Mouse (Mus musculus) midbrain, embryonic 12.5 days (tissue): ENCODE measurements around the gene Atp2b4. TPM values are rescaled to one million over a fixed set of nuclear protein-coding genes. Genes with fewer than 3 reads are reported as not detected.

ENCODE experiments used
- ATAC-seq: fragments of 200-750 bp; cut with Nextera tagmentation; 2 replicates; pipeline ENCODE4 v1.8.0; 2017; ENCODE audit warnings: low read depth, moderate TSS enrichment, moderate library complexity; ENCODE audit not compliant: low FRiP score
- H3K27ac ChIP-seq: fragments of 300-500 bp; sonication (generic); replicated peaks from 2 replicates; pipeline ENCODE4 v1.5.1; 2016; ENCODE audit warnings: mild to moderate bottlenecking
- H3K27me3 ChIP-seq: fragments of 300-500 bp; sonication (generic); 2 replicates; pipeline ENCODE4 v1.6.1; 2016; ENCODE audit warnings: mild to moderate bottlenecking
- H3K36me3 ChIP-seq: fragments of 300-500 bp; sonication (generic); 2 replicates; pipeline ENCODE4 v1.6.1; 2016
- H3K4me1 ChIP-seq: fragments of 300-500 bp; sonication (generic); 2 replicates; pipeline ENCODE4 v1.6.1; 2016
- H3K4me2 ChIP-seq: fragments of 300-500 bp; sonication (generic); replicated peaks from 2 replicates; pipeline ENCODE4 v1.6.1; 2016; ENCODE audit warnings: mild to moderate bottlenecking, moderate library complexity
- H3K4me3 ChIP-seq: fragments of 300-500 bp; sonication (generic); 2 replicates; pipeline ENCODE4 v1.5.1; 2016; ENCODE audit warnings: mild to moderate bottlenecking
- H3K9ac ChIP-seq: fragments of 300-500 bp; sonication (generic); replicated peaks from 2 replicates; pipeline ENCODE4 v1.6.1; 2016; ENCODE audit warnings: mild to moderate bottlenecking, moderate library complexity
- H3K9me3 ChIP-seq: fragments of 300-500 bp; sonication (generic); 2 replicates; pipeline ENCODE4 v1.6.1; 2016; ENCODE audit warnings: mild to moderate bottlenecking
- WGBS: fragments of 180-500 bp; shearing (Covaris S2); methylation state at CpG from one replicate; pipeline ENCODE4 v1.1.7; 2016; 5-methylcytosine and 5-hydroxymethylcytosine counted together
- microRNA-seq: library from miRNA; unstranded; fragments of <30 nt; microRNA quantifications from one replicate; pipeline ENCODE4, GENCODE M21; 2017
- polyA plus RNA-seq: library from polyadenylated mRNA; unstranded; fragments of >200 nt; fragmentation: Nextera tagmentation; extraction: Ambion mirVana; gene quantifications from 2 replicates; pipeline ENCODE4 v1.2.1, GENCODE M21; 2016

Gene Atp2b4
- polyA plus RNA-seq, 1 experiment from 2014 or later, result 8.3 TPM

DNA sequence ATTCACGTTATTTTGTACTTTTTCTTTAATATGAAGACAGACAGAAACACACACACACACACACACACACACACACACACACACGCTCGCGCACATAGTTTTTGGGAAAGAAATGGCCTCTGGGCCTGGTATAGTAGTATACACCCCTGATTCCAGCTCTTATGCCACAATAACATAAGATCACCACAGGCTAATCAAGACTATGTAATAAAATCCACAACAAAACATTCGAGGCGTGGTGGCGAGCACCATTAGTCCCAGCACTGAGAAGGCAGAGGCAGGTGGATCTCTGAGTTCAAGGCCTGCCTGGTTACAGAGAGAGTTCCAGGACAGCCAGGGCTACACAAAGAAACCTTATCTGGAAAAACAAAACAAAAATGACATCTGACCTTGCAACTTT is 137.9 kb downstream of the Atp2b4 start:
- Histone ChIP-seq H3K4me3 (no peak overlapping the region), H3K9ac (no peak overlapping the region), H3K4me2 (no peak overlapping the region), H3K36me3 (peaks cover 12% of the 10 kb centered on the region), H3K27ac (no peak overlapping the region), H3K9me3 (no peaks in the 10 kb centered on the region), H3K27me3 (no peaks in the 10 kb centered on the region), H3K4me1 (peaks cover 24% of the 10 kb centered on the region)
- 94% methylated on average over 7 of the region's 7 CpGs for WGBS
- no peak for ATAC-seq

DNA sequence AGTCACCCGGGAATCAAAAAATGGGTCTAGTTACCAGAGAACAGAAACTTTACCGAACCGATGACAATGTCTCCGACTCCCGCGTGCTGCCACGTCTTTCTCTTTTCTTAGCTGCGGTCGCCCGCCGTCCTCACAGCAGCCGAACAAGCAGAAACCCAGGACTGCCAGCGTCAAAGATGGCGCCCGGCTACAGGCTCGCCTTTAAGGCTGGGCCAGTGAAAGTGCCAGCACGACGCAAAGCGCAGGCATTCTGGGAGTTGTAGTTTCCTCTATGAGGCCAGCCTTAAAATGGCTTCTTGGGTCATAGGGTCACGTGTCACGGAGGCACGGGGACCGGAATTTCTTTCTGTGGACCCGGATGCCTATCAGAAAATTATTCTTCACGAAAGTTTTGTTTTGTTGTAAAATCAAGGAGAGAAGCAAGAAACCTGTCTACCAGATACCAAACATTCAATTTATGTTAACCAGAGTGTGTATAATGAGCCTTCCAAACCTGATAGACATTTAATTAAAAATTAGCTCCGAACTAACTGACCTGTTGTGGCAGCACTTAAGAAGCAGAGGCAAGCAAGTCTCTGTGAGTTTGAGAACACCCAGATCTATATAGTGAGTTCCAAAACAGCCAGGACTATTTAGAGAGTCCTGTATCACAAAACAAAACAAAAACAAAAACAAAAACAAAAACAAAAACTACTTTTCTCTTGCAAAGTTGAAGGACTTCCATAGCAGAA is 139.5 kb downstream of the Atp2b4 start, which contains the start of gene Gm38394:
Gene Gm38394, minus strand, starts transcription at position 116 of the 731 bp plus-strand sequence.
- Histone ChIP-seq H3K4me2 (peak within 1 kb of the TSS; percentile 85), H3K9me3 (no peaks in the 10 kb centered on the region), H3K27ac (peak within 1 kb of the TSS; percentile 88), H3K36me3 (peaks cover 27% of the 10 kb centered on the region), H3K4me1 (peaks cover 35% of the 10 kb centered on the region), H3K4me3 (peak within 1 kb of the TSS; percentile 83), H3K9ac (peak within 1 kb of the TSS; percentile 85), H3K27me3 (no peaks in the 10 kb centered on the region)
- 3% methylated on average over 26 of the region's 26 CpGs for WGBS
- ATAC-seq, result peak; percentile 99

DNA sequence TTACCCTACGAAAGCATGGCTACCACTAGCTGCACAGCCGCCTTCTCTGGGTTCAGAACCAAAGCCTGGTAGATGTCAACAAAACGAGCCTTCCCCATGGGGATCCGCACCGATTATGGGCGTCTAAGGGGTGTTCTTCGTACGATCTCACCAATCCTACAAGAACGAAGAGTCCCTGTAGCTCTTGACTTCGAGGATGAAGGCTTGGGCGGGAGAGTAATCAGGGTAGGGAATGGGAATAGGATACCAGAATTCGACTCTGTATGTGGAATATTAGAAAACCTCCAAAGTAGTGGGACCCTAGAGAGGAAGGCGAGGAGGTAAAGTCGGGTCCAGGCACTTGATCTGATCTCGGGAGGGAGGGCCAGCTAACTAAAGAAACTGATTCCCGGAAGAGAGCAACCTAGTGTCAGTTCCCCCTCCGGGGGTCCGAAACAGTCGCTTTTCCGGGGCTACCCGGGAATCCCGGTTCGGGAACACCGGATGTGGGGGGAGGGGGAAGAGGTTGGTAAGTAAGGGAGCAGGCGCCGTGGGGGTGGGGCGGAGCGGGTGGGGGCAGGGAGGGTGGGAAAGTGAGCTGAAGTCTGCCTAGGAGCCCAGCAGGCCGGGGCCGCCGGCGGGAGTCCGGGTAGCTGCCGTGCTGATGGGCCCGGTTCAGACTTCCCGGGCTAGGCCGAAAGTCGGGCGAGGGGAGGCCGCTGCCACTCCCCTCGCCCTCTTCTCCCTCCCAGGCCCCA is 140.2 kb downstream of the Atp2b4 start, which contains the start of gene Zbed6:
Gene Zbed6, minus strand, starts transcription at position 420 of the 737 bp plus-strand sequence.
- peak; percentile 89 for ATAC-seq
- peaks cover 35% of the 10 kb centered on the region for H3K4me1 ChIP-seq
- H3K4me3 ChIP-seq, result peak within 1 kb of the TSS; percentile 83
- H3K27ac ChIP-seq, result peak within 1 kb of the TSS; percentile 88
- no peaks in the 10 kb centered on the region for H3K27me3 ChIP-seq
- peak within 1 kb of the TSS; percentile 85 for H3K4me2 ChIP-seq
- H3K36me3 ChIP-seq, result peaks cover 28% of the 10 kb centered on the region
- 2% methylated on average over 32 of the region's 41 CpGs for WGBS
- peak within 1 kb of the TSS; percentile 85 for H3K9ac ChIP-seq
- H3K9me3 ChIP-seq, result no peaks in the 10 kb centered on the region

DNA sequence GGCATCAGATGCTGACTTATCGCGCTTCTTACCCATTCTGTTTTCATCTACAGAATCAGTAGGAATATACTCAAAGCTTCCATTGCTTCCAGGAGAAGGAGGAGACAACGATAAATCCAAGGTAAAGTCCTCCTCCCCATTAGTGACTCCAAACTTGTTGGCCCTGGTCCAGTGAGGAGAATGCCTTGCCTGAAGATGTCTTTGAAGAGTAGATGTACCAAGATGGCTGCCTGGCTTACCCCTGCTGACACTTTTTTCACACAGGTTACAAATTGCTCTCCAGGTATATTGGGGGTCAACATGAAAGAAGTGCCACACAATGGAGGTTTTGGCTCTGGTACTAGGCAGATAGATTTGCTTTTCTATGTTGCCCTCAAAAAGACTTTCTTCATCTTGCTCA is 142.0 kb downstream of the Atp2b4 start:
- Histone ChIP-seq H3K9me3 (no peaks in the 10 kb centered on the region), H3K4me3 (no peak overlapping the region), H3K36me3 (peaks cover 28% of the 10 kb centered on the region), H3K9ac (no peak overlapping the region), H3K27ac (no peak overlapping the region), H3K4me2 (no peak overlapping the region), H3K27me3 (no peaks in the 10 kb centered on the region), H3K4me1 (peaks cover 35% of the 10 kb centered on the region)
- WGBS, result 88% methylated on average over 3 of the region's 3 CpGs
- ATAC-seq, result no peak

DNA sequence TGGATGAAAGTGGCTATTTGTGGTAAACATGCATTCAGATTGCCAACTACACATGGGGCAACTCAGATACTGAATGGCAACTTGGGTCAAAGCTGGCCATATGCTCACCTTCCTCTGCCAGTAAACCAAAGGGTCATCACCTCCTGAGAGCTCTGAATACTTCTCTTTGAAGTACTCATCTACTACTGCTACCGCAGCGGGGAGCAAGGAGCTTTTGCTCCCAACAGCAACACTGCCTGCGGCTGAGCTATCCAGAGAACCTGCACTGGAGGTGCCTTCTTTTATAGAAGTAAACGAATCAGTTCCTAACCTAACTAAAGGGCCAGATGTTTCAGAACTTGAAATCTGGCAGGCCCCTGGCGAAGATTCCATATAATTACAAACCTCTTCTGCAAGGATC is 144.0 kb downstream of the Atp2b4 start:
- peaks cover 29% of the 10 kb centered on the region for H3K36me3 ChIP-seq
- no peaks in the 10 kb centered on the region for H3K9me3 ChIP-seq
- WGBS, result 77% methylated on average over 5 of the region's 5 CpGs
- 0 out of 2 replicates have a peak overlapping the region, but pooled peaks have one; percentile 11 for H3K4me2 ChIP-seq
- H3K9ac ChIP-seq, result no peak overlapping the region
- no peak for ATAC-seq
- H3K4me3 ChIP-seq, result no peak overlapping the region
- H3K27me3 ChIP-seq, result no peaks in the 10 kb centered on the region
- no peak overlapping the region for H3K27ac ChIP-seq
- H3K4me1 ChIP-seq, result peaks cover 35% of the 10 kb centered on the region

DNA sequence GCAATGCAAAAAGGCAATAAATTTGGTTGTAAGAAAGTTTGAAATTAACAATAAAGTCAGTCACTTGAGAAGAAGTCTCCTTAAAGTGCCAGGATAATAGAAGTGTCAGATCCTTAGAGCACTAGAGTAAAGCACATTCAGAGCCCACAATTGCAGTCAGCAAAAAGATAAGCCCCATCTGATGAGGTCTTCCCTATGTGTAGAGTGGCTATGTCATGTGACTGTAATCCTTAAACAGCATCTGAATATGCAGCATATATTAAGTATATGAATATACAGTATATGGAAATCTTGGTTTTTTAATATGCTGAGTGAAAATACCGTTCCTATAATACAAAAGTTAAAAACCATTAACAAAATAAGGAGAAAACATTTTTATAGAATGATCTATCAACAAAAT is 147.8 kb downstream of the Atp2b4 start:
- WGBS, result 91% methylated on average over 1 of the region's 1 CpGs
- no peaks in the 10 kb centered on the region for H3K27me3 ChIP-seq
- H3K36me3 ChIP-seq, result peaks cover 23% of the 10 kb centered on the region; the same call in 1 of the 2 replicates

DNA sequence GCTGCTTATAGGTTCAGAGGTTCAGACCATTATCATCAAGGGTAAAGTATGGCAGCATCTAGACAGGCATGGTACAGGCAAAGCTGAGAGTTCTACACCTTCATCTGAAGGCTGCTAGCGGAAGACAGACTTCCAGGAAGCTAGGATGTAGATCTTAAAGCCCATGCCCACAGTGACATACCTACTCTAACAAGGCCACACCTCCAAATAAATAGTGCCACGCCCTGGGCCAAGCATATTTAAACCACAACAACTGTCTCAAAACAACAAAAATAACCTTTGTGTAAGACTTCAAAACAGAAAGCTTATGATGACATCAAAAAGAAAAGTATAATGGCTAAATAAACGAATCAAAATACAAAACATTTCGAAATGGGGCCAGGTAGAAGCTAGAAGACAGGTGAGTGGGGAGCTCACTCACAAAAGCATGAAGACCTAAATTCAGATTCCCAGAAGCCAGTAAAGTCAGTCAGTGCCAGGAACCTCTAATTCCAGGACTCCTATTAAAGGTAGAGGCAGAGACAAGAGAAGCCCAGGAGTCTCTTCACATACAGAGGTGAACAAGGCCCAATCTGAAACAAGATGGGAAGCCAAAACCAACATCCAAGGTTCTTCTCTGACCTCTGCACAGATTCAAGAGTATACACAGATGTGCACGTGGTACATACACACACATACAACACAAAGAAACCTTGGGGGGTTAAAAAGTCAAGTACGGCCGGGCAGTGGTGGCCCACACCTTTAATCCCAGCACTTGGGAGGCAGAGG is 150.4 kb downstream of the Atp2b4 start:
- H3K9me3 ChIP-seq, result no peaks in the 10 kb centered on the region
- WGBS, result 89% methylated on average over 7 of the region's 7 CpGs
- H3K4me1 ChIP-seq, result no peaks in the 10 kb centered on the region
- H3K27me3 ChIP-seq, result no peaks in the 10 kb centered on the region
- no peak overlapping the region for H3K4me2 ChIP-seq
- H3K27ac ChIP-seq, result no peak overlapping the region
- no peak overlapping the region for H3K4me3 ChIP-seq
- H3K36me3 ChIP-seq, result peaks cover 25% of the 10 kb centered on the region
- no peak for ATAC-seq
- H3K9ac ChIP-seq, result no peak overlapping the region

More for the DNA sequence above, 147.8 kb downstream of the Atp2b4 start:
- Histone ChIP-seq H3K4me3 (no peak overlapping the region), H3K4me2 (no peak overlapping the region), H3K4me1 (peaks cover 12% of the 10 kb centered on the region), H3K9me3 (no peaks in the 10 kb centered on the region), H3K27ac (no peak overlapping the region), H3K9ac (no peak overlapping the region)
- ATAC-seq, result no peak

Small RNA genes within 50 kb of the gene (microRNA-seq; reads per million reads assigned to microRNA genes)
- gene Mir6903, result 0.93 reads per million

Other genes with a start within 250 kb of the Atp2b4 start
- 703 and 733 TPM in 2 replicates for gene Snrpe, start 190.8 kb downstream of the Atp2b4 start, polyA plus RNA-seq
- gene Zbed6, start 140.2 kb downstream of the Atp2b4 start, polyA plus RNA-seq, result not detected in 2 replicates
- gene Gm38394, start 139.7 kb downstream of the Atp2b4 start, polyA plus RNA-seq, result 6.0 and 6.1 TPM in 2 replicates
- 0.17 TPM in 1 of 2 replicates, not detected in the other for gene Lax1, start 110.9 kb downstream of the Atp2b4 start, polyA plus RNA-seq
- 3.0 and 4.2 TPM in 2 replicates for gene Optc, start 107.0 kb upstream of the Atp2b4 start, polyA plus RNA-seq
- 1.9 and 3.5 TPM in 2 replicates for gene Prelp, start 120.4 kb upstream of the Atp2b4 start, polyA plus RNA-seq
- 10.9 and 15.0 TPM in 2 replicates for gene Fmod, start 236.2 kb upstream of the Atp2b4 start, polyA plus RNA-seq